Mouse (Mus musculus): ENCODE measurements around the gene Slc16a14.
A peak's percentile ranks its signal among the peaks of the same experiment; 100 is the strongest.

Gene Slc16a14

DNA sequence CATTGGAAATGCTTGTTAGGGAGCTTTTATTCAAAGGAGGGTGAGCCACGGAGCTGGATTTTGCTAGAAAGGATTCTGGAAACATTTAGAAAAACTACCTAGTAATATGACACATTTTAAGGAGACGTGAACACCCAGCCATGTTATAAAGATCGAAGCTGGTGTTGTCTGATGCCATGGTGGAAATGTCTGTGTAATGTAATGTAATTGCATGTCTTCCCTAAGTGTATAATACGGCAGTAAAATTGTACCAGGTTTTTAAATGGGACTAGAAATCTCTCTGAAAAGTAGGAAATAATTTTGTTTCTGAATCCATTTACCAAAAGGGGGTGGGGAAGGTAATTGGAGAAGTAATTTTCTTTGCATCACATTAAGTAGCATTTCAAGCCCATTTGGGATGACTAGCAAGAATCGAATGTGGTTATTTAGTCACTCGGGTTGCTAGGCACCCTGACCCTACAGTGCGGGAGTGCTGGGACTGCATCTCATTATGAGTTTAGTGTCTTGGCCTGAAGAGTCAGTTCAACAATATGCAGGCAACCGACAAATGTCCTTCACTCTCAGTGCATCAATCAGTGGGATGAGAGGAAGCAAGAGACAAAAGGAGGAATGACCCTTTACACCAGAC is 24.6 kb downstream of the Slc16a14 start:
- peak; percentile 28 for DNase-seq

DNA sequence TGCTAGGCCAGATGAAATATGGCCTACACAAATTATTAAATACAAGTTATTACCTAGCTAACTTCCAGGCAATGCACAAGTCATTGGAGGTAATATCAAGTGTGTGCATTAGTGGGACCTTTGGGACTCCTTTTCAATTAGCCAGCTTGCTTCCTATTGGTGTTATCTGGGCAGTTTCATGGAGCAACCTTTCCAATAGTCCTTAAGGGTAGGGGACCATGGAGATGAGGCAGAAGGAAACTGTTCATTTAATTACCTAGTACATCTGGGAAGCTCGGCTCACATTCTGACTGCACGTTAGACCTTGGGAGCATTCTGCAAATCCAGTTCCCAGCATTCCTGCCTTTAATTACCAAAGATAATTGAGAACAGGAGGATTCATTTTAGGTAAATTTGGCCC is 30.5 kb downstream of the Slc16a14 start:
- DNase-seq: no peak

DNA sequence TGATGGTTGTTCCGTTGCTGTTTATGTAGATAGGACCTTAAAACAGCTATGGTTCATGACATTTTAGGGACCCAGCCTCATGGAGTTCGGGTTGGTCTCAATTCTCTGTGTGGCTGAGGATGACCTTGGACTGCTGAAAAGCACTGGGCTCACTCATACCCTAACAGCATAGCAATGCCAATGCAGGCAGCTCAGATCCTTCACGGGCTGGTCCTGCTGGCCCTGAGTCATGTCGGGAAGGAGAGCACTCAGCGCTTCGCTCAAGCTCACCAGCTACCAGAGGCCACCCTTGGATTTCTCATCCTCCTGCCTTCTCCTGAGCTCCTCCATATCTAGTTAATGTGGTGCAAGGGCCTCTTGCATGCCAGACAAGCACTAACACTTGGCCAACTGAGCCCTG is 35.8 kb downstream of the Slc16a14 start:
- no peak for DNase-seq

DNA sequence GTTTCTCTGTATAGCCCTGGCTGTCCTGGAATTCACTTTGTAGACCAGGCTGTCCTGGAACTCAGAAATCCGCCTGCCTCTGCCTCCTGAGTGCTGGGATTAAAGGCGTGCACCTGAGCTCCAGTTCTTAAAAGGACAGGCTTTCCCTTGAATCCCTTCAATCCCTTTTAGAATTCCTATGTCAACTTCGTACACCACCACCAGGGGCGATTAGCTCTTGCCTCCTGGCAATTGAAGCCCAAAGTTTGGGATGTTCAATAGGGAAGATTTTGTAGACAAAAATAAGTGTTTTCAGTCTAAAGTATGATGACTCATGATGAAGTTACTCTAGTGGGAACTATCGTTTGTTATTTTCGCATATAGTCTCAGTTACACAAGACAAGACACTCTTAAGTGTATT is 37.6 kb downstream of the Slc16a14 start:
- DNase-seq: no peak

DNA sequence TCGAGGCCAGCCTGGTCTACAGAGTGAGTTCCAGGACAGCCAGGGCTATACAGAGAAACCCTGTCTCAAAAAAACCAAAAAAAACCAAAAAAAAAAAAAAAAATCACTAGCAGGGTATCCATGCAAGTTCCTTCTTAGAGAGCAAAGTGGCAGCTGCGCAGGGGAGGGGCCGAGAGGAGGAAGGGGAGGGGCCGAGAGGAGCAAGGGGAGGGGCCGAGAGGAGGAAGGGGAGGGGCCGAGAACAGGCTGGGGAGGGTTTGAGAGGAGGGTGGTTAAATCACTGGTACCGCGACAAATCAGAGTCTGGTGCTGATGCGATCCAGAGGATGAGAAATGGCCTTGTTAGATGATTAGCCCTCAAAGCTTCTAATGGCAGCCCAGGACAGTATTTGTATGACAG is 43.2 kb downstream of the Slc16a14 start:
- DNase-seq: no peak

DNA sequence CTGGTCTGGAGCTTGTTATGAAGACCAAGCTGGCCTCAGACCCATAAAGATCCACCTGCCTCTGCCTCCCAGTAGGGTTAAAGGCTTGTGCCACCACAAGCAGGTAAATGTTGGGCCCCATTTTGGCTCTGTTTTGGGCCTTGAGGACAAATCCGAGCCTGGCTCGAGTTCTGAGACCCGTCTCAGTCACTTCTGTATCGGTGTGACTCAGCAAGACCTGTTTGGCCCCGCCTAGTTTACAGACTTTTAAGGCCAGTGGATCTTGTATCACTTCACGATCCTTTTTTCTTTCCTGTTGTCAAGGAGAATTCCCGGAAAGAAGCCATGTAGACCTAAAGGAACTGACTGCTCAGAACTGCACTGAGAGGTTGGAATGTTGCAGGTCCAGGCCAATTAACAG is 44.4 kb downstream of the Slc16a14 start:
- DNase-seq: no peak

DNA sequence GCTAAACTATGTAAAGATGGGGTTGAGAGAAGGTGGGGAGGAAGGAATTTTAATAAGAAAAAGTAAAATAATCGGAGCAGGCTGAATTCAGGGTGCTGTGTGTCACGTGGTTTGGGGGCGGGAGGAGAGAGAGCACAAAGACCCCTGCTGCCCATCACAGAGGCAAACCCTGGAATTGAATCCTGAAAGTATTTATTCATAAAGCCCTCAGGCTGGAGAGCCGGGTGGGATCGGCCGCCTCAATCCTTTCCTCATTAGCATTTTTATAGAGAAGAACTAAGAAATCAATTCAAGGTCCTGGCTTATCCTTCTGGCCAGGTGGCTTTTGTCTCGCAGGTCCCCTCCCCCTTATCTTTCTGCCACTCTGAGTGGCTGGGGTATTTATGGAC is 44.9 kb downstream of the Slc16a14 start:
- peak; percentile 66 for DNase-seq

DNA sequence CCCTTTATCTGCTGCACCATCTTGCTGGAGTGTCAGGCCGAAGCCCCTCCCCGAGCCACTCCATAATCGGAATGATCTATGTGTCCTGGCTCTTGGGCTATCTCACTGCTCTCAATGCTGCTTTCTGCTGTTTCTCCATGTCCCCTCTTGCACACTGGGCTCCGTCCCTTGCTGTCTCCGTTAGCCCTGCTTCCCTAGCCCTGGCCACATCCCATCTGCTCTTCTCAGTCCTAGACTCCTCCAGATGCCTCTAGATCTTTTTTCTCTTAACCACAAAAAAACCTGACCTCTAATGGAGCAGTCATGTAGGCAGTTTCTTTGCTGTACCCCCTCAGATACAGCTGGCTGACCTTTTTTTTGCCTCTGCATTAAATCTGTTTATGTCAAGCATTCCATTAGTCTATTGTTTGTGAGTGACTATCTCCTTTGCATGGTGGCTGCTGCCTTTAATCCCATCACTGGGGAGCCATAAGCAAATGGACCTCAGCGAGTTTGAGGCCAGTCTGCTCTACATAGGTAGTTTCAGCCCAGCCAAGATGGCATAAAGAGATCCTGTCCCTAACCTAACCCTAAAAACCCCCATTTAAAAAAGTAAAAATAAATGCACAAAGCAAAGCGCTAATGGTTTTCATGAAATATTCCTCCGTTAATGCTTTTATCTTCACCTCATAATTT is 45.5 kb downstream of the Slc16a14 start:
- DNase-seq: no peak

DNA sequence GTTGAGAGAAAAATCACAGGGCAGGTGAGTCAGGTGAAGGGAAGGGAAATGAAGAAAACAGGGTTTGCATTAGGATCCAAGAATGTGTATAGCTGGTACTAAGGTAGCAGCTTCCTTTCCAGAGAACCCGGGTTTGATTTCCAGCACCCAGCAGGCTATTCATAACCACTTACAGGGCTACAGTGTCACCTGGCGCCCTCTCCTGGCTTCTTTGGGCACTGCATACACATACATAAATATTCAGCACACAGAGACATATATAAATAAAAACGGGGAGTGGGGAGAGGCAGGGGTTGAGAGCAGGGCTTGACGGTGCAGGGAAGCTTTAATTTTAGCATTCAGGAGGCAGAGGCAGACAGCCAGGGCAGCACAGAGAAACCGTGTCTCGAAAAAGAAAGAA is 49.0 kb downstream of the Slc16a14 start:
- no peak for DNase-seq

DNA sequence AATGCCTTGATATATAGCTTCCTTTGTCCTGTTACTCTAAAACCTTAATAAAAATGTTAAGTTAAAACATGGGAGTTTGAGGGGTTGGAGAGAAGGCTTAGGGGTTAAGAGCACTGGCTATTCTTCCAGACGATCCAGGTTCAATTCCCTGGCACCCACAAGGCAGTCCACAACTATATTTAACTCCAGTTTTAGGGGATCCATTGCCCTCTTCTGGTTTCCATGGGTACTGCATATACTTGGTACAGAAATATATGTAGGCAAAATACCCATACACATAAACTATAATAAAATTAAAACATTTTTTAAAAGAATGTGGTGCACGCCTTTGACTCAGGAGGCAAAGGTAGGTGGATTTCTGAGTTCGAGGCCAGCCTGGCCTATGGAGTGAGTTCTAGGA is 49.8 kb downstream of the Slc16a14 start:
- no peak for DNase-seq

DNA sequence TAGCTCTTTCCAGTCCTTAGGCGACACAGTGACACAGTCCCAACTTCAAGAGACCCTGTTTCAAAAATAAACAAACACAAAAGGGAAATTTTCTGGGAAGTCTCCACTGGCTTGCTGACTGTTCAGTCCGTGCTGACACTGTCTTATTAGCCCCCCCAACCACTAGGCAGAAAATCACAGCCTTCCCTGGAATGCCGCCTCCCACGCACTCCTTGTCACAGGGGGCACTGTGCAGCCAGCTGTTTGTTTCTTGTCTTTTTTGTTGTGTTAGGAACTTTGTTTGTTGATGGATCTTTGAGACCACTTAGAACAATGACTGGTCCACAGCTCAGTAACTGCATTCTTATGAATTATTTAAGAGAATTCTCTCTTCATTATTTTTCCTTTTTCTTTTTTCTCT is 51.0 kb downstream of the Slc16a14 start:
- no peak for DNase-seq

DNA sequence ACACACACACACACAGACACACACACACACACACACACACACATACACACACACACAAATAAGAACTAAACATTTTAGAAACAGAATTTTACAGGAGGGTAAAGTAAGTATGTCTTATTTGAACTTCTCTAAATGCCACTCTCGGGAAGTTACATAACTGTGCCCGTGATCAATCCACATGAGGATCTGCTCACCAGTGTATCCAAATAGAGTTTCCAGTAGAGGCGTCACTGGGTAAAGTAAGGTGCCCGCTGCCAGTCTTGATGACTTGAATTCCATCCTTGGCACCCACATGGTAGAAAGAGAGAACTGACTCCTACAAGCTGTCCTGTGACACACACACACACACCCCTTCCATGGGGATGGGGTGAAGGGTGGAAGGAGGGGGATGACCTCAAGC is 52.0 kb downstream of the Slc16a14 start:
- DNase-seq: no peak

DNA sequence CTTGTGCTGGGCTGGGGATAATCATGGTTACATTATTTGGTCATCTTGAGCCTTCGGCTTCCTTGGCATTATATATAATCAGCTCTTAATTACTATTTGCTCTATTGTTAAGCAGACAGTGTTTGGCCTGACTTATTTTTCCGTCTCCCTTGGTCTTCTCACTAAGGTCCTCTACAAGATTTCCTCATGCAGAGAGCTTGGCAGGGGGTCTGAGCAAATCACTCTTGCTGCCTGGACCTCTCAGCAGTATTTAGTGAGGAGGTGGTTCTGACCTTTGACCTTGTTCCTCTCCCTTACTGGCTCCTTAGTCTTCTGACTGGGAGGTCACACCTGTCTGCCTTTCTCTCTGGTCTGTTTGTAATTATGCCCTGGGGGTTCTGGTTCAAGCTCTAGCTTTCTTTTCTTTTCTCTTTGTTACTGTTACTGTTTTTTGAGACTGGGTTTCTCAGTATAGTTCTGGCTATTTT is 52.8 kb downstream of the Slc16a14 start:
- DNase-seq: no peak

DNA sequence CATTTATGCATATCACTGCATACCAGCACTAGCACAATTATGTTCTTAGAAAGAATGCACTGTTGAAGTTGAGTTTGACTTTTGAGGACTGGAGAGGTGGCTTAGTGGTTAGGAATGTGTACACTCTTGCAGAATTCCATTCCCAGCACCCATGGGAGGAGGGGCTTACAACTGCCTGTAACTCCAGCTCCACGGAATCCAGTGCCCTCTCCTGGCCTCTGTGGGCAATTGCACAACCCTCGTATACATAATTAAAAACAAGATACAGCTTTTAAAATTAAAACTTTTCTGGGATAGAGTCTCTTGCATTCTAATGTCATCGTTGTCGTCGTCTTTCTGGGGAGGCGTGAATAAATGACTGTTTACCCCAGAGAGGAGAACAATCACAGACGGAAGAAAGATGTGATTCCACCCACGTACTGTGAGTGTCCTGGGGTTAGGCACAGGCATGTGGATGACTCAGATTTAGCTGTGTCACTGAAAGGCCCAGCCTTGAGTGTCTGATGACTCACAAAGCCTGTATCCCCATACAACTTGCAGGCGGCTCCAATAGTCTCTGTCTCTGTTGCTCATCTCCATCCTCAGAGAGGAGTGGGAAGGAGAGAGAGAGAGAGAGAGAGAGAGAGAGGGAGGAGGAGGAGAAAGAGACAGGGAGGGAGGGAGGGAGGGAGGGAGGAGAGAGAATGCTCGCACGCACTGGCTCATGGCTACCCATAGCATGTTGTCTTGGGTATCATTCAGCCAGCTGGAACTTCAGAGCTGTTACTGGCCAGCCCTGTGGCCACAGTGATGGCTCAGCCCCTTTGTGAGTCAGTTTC is 53.5 kb downstream of the Slc16a14 start:
- DNase-seq: no peak

DNA sequence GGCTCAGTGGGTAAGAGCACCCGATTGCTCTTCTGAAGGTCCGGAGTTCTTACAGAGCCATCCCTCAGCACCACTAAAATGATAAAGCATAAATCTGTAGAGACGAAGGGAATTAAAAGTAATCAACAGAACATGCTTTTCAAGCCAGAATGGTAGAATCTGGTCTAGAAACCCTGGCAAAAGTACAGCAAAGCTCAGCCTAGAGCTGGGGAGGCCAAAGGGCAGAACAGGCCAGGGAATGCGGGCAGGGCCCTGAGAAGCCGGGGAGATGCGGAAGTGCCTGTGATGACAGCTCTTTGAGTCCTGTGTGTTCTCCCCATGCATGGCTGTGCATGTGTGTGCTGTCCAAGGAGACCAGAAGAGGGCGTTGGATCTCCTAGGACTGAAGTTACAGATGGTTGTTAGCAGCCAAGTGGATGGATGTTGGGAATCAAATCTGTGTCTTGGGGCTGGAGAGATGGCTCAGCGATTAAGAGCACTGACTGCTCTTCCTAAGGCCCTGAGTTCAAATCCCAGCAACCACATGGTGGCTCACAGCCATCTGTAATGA is 55.3 kb downstream of the Slc16a14 start:
- no peak for DNase-seq

DNA sequence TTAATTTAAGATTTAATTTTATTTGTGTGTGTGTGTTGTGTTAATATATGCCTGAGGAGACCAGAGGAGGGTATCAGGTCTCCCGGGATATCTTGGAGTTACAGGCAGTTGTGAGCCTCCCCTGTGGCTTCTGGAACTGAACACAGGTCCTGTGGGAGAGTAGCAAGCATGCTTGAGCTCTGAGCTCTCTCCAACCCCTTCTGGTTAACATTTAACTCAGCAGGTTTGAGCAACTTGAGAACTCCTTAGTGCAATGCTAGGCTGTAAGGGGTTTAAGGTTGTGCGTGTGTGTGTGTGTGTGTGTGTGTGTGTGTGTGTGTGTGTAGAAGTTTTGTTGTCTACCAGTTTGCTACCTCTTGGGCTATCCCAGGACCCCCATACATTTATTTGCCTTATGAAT is 57.3 kb downstream of the Slc16a14 start:
- no peak for DNase-seq

DNA sequence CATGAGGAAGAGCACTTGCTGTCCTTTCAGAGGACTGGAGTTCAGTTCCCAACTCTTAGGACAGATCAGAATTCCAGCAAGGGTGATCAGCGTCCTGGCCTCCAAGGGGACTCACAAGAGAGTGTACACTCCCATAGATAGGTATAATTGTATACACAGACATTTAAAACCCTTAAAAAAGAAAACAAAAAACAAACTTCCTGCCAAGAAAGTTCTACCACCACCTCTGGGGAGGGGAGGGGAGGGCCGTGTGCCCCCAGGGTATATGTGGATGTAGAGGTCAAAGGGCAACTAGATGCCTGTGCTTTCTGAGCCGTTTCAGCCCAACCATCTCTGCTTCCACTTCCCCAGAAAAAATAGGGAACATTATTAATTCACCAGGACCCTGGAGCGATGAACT is 62.0 kb downstream of the Slc16a14 start:
- no peak for DNase-seq

DNA sequence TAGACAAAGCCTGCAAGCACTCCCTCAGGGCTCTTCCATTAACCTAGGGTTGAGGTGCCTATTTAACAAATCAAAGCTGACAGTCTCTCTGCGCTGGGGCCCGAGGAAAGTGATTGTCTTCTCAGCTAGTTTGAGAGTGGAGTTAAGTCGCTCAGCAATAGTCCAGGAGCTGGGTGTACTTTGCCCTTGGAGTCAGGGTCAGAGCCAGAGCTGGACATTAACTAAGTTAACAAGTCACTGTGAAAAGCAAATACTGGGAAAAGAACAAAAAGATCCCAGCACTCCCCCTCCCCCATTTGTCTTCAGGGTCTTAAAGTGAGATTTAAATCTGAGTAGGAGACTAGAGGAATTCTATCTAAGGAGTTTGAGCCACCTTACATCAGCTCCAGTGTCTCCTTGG is 62.8 kb downstream of the Slc16a14 start:
- DNase-seq: no peak

DNA sequence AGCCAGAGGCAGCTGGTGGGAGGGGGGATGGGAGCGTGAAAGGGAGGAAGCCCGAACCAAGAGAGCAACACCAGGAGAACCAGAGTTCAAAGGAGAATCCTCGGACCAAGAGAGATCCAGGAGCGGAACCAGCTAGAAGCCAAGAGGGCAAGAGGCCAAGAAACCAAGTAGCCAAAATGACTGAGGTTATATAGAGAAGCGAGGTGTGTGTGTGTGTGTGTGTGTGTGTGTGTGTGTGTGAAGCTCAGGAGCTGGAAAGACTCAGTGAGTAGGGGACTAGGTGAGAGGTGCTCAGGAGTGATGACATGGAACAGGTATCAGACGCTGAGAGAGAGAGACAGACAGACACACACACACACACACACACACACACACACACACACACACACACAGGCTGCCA is 63.8 kb downstream of the Slc16a14 start:
- no peak for DNase-seq

DNA sequence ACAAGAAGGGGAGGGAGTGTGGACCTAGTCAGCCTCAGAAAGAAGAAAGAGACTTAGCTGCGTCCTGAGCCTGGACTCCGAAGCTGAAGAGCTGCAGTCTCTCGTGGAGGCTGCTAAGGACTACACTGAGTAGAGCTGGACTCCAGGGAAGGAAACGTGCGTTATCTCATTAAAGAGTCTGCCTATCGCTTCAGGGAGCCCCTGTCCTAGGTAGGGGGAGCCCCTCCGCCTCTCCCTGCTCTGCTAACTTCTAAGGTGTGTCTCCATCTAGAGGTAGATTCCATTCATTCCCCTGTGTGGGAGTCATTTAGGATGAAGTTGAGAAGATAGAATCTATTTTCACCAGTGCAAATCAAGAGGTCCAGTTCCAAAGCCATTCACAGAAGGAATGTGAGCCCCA is 65.4 kb downstream of the Slc16a14 start:
- no peak for DNase-seq

DNA sequence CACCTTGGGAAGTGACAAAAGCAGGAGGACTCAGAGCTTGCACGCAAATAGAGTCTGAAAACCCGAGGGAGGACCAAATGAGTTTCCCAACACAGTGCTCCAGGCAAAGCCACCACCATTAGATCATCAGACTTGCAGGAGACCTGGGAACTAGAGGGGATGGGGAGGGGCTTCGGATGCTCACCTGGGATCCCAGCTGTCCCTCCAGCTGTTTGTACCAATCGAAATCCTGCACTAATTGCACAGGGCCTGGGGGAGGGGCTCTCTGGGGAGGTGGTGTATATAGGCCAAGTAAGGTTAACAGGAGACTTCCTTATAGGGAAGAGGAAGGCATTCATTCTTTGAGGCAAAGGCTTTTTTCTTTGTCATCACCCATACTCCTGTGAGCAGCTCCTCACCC is 66.1 kb downstream of the Slc16a14 start:
- DNase-seq: no peak

DNA sequence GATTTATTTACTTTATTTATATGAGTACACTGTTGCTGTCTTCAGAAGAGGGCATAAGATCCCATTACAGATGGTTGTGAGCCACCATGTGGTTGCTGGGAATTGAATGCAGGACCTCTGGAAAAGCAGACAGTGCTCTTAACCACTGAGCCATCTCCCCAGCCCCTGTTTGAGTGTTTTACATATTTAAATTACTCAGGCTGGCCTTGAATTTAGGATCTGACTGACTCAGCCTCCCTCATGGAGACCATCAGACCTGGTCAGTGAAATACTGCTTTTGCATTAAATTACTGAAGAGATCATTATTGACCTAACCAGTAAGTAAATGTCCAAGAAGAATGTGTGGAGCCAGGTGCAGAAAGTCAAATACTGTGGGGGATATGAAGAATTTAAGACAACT is 66.6 kb downstream of the Slc16a14 start:
- no peak for DNase-seq

DNA sequence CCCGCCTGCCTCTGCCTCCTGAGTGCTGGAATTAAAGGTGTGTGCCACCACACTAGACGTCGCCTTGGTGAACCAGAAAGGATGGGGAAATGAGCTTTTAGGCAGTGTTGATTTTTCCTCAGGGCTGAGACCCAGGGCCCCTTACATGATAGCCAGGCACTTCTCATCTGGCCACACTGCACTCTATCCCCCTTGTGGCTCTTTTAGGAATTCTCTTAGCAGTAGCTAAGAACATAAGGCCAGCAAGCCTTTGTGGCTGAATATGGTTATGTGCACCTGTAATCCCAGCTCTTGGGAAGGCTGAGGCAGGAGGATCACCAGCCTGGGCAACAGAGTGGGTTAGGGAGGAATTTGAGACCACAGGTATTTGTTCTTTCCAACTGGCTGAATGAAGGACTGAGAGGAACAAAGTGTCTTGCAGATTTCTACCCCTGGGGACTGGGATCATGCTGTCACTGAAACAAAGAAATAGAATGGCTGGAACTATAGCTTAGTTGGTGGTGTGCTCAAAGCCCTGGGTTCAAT is 68.2 kb downstream of the Slc16a14 start:
- DNase-seq: no peak

DNA sequence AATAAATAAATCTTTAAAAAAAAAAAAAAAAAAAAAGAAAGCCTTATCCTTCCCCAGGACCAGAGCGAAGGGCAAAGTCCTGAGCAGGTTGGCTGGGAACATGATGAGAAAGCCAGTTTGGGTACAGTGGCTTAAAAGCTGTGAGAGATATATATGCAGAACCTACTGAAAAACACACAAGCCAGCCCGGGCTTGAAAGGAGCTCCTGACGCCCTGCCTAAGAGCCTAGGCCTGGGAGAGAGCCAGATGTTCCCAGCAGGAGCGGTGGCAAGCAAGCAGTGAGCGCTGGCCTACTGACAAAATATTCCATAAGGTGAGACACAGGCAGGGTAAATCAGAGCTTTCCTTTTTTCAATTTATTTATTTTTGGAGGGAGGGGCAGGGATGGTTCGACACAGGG is 68.7 kb downstream of the Slc16a14 start:
- no peak for DNase-seq

All from embryo, embryonic 11 days (tissue).